Mouse (Mus musculus) liver, embryonic 14.5 days (tissue): ENCODE measurements around the gene Gna11. TPM values are rescaled to one million over a fixed set of nuclear protein-coding genes. Genes with fewer than 3 reads are reported as not detected.

Experiments
- ATAC-seq: fragments of 200-750 bp; cut with Nextera tagmentation; 2 replicates; pipeline ENCODE4 v1.8.0; 2017; ENCODE audit warnings: moderate number of reproducible peaks, mild to moderate bottlenecking, moderate library complexity; ENCODE audit not compliant: insufficient read depth
- DNase-seq, 3 experiments: peaks; one replicate each; pipeline ENCODE4 v3.0.0-alpha.2; 2012 to 2013; ENCODE audit warnings: low read depth in 3 of 3, low spot score in 3 of 3
- H3K27ac ChIP-seq: fragments of 300-500 bp; sonication (generic); 2 replicates; pipeline ENCODE4 v1.5.1; 2014; ENCODE audit warnings: moderate library complexity, mild to moderate bottlenecking, control low read depth, inconsistent platforms
- H3K27me3 ChIP-seq: fragments of 300-500 bp; sonication (generic); 2 replicates; pipeline ENCODE4 v1.6.1; 2014; ENCODE audit warnings: mild to moderate bottlenecking, low read length, moderate library complexity; ENCODE audit not compliant: control insufficient read depth, insufficient read depth
- H3K36me3 ChIP-seq: fragments of 300-500 bp; sonication (generic); replicated peaks from 2 replicates; pipeline ENCODE4 v1.6.1; 2014; ENCODE audit warnings: low read depth; ENCODE audit not compliant: control insufficient read depth, insufficient read depth
- H3K4me1 ChIP-seq, 2 experiments: fragments of 200-500 bp in 1 of 2; fragments of 300-500 bp in 1 of 2; sonication (generic) in 1 of 2; replicated peaks; 2 replicates each; pipeline ENCODE4 v1.6.1; 2012 to 2014; ENCODE audit warnings: antibody characterized with exemption in 1 of 2, inconsistent platforms in 1 of 2, low read length in 1 of 2; ENCODE audit not compliant: control insufficient read depth in 2 of 2, insufficient read depth in 2 of 2
- H3K4me2 ChIP-seq: fragments of 300-500 bp; sonication (generic); 2 replicates; pipeline ENCODE4 v1.6.1; 2014; ENCODE audit warnings: low read depth, mild to moderate bottlenecking, control low read depth, moderate library complexity
- H3K4me3 ChIP-seq, 2 experiments: fragments of 200-500 bp in 1 of 2; fragments of 300-500 bp in 1 of 2; sonication (generic) in 1 of 2; 2 replicates each; pipeline ENCODE4 v1.5.1; 2012 to 2014; ENCODE audit warnings: low read depth in 2 of 2, low read length in 2 of 2, mild to moderate bottlenecking in 2 of 2, control low read depth in 1 of 2, inconsistent platforms in 1 of 2, moderate library complexity in 1 of 2; ENCODE audit not compliant: insufficient read depth in 1 of 2
- H3K9ac ChIP-seq: fragments of 300-500 bp; sonication (generic); replicated peaks from 2 replicates; pipeline ENCODE4 v1.6.1; 2014; ENCODE audit warnings: mild to moderate bottlenecking, control low read depth, moderate library complexity
- H3K9me3 ChIP-seq: fragments of 300-500 bp; sonication (generic); 2 replicates; pipeline ENCODE4 v1.6.1; 2016; ENCODE audit warnings: low read length, mixed read lengths; ENCODE audit not compliant: control insufficient read depth
- CTCF ChIP-seq: IDR thresholded peaks from 2 replicates; pipeline ENCODE4 v1.5.1; 2016; ENCODE audit warnings: antibody characterized with exemption, low read depth, control low read depth
- EP300 ChIP-seq: IDR thresholded peaks from 2 replicates; pipeline ENCODE4 v1.6.1; 2016; ENCODE audit warnings: antibody characterized with exemption, low read depth
- WGBS: fragments of 180-500 bp; shearing (Covaris S2); extraction: QIAGEN DNeasy Blood & Tissue Kit; methylation state at CpG from one replicate; pipeline ENCODE4 v1.1.7; 2014; ENCODE audit not compliant: insufficient replicate concordance; 5-methylcytosine and 5-hydroxymethylcytosine counted together
- polyA plus RNA-seq, 2 experiments: library from polyadenylated mRNA; depleted of rRNA in 1 of 2; stranded (reverse) in 1 of 2; unstranded in 1 of 2; fragments of >200 nt; fragmentation: Nextera tagmentation in 1 of 2; extraction: Ambion mirVana in 1 of 2; gene quantifications; 2 replicates each; pipeline versions ENCODE4 v1.2.1 to v1.2.3; 2012 to 2014

Gene Gna11
- polyA plus RNA-seq, 2 experiments = 17.0 to 17.4 TPM

DNA sequence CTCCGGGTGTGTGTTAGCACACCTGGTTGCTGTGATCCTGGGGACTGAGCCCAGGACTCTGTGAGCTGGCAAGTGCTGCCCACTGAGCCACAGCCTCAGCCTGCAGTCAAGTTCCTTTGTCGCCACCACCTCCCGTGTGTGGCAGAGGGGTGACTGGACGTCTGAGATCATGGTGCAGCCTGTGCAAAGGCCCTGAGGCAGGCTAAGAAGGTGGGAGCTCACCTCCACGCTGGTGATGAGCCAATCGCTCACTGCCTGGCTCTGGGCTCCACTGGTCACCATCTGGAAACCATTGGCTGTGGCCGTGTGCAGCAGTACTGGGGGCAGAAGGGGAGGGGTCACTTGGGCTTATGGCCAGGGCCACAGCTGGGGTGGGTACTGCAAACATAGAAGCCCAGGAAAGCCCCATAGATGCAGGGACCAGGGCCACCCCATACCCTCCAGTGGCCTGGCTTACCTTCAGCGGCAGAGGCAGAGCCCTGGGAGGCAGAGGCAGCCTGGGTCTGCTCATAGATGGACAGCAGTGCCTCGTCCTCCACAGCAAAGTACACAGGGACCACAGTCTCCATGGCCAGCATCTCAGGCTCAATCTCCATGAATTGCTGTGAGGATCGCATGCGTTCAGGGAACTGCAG lies 52.3 kb downstream of the Gna11 start:
- 86% methylated on average over 11 of the region's 11 CpGs for WGBS
- H3K4me2 ChIP-seq = no peak overlapping the region
- peaks cover 15% of the 10 kb centered on the region for H3K36me3 ChIP-seq
- H3K27me3 ChIP-seq = no peaks in the 10 kb centered on the region
- TF ChIP-seq EP300 = no peak
- ATAC-seq (no peak), DNase-seq (no peak)
- no peak overlapping the region for H3K9ac ChIP-seq
- H3K4me1 ChIP-seq = peaks cover 6 to 14% of the 10 kb centered on the region in 2 experiments
- H3K27ac ChIP-seq = no peak overlapping the region
- H3K9me3 ChIP-seq = no peaks in the 10 kb centered on the region
- no peak overlapping the region for H3K4me3 ChIP-seq

DNA sequence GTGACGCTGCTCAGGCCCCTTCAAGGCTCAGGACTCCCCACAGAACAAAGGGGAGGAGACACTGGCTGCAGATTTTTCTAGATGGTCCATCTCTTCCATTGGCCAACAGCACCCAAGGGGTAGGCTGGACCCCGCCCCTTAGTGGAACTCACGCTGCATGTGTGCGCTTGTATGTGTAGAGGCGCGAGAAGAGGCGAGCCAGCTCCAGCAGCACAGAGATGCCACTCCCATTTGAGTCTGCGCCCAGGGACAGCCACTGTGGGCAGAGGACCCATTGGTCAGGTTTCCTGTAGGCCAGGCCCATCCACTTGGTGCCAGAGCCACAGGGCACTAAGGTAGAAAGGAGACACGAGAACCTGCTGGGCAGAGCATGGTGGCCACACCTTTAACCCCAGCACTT lies 54.0 kb downstream of the Gna11 start:
- DNase-seq = no peak
- Histone ChIP-seq H3K36me3 (peaks cover 21% of the 10 kb centered on the region), H3K4me1 (peaks cover 4 to 9% of the 10 kb centered on the region in 2 experiments; a peak in 3 of 4 replicates), H3K4me3 (no peak overlapping the region), H3K9ac (no peak overlapping the region), H3K27me3 (no peaks in the 10 kb centered on the region), H3K27ac (no peak overlapping the region), H3K9me3 (no peaks in the 10 kb centered on the region), H3K4me2 (no peak overlapping the region)
- WGBS = 83% methylated on average over 9 of the region's 9 CpGs
- no peak for ATAC-seq
- no peak for TF ChIP-seq CTCF
- TF ChIP-seq EP300 = no peak

GRCm38 (mm10) chr10:81489941-81490340 lies 55.0 kb downstream of the Gna11 start:
- Histone ChIP-seq H3K27me3 (no peaks in the 10 kb centered on the region), H3K4me2 (no peak overlapping the region), H3K36me3 (peaks cover 21% of the 10 kb centered on the region), H3K9ac (no peak overlapping the region), H3K4me3 (no peak overlapping the region), H3K27ac (no peak overlapping the region), H3K4me1 (peaks cover 1 to 5% of the 10 kb centered on the region in 2 experiments; a peak in 2 of 4 replicates), H3K9me3 (no peaks in the 10 kb centered on the region)
- DNase-seq = no peak
- TF ChIP-seq EP300 (no peak), CTCF (no peak)
- no peak for ATAC-seq
- WGBS = 82% methylated on average over 14 of the region's 14 CpGs

GRCm38 (mm10) chr10:81488081-81488480 lies 56.9 kb downstream of the Gna11 start:
- Histone ChIP-seq H3K9me3 (no peaks in the 10 kb centered on the region), H3K27ac (no peak overlapping the region), H3K4me2 (no peak overlapping the region), H3K27me3 (no peaks in the 10 kb centered on the region), H3K9ac (no peak overlapping the region), H3K4me1 (no peaks in the 10 kb centered on the region), H3K36me3 (peaks cover 21% of the 10 kb centered on the region), H3K4me3 (no peak overlapping the region)
- TF ChIP-seq EP300 (no peak), CTCF (no peak)
- DNase-seq = no peak
- no peak for ATAC-seq
- WGBS = 86% methylated on average over 11 of the region's 11 CpGs

DNA sequence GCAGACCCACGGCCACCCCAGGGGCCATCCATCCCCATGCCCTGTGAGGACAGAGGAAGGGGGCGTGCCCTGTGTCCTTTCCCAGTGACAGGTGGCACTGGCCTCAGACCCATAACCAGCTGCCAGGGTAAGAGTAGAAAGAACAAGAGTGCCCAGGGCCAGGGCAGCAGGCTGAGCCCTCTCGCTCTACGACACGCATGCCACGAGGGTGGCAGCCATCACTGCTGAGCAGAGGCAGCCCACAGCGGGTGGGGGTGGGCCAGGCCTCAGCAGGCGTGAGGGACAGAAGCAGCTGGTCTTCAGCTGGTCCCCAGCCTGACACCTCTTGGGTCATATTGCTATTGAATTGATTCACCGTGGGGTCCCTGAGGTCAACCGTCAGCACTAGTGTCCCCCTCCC lies 58.5 kb downstream of the Gna11 start:
- peaks cover 18% of the 10 kb centered on the region for H3K36me3 ChIP-seq
- 67% methylated on average over 10 of the region's 10 CpGs for WGBS
- TF ChIP-seq EP300 = no peak
- no peak for TF ChIP-seq CTCF

More for the DNA sequence above, 58.5 kb downstream of the Gna11 start:
- ATAC-seq (no peak), DNase-seq (no peak)
- Histone ChIP-seq H3K9ac (no peak overlapping the region), H3K4me2 (no peak overlapping the region), H3K9me3 (no peaks in the 10 kb centered on the region), H3K4me3 (no peak overlapping the region), H3K27me3 (peaks cover 10% of the 10 kb centered on the region), H3K27ac (no peak overlapping the region), H3K4me1 (no peaks in the 10 kb centered on the region)
